Mouse (Mus musculus) Muller cell, postnatal 12 days (primary cell): ENCODE results near the gene Ccdc28a.

Experiments
- DNase-seq: peaks from one replicate; pipeline ENCODE4 v3.0.0-alpha.2; 2015; ENCODE audit errors: inconsistent ontology term

The Ccdc28a gene

GRCm38 (mm10) chr10:18234560-18235401 is at the start of gene Ccdc28a:
Ccdc28a (minus strand) TSS chr10:18234998.
- peak; percentile 92 for DNase-seq

- DNase-seq, result peak; percentile 7
These were observed 49.2 kb upstream of the Ccdc28a start for GRCm38 (mm10) chr10:18283991-18284390.

- DNase-seq, result no peak
These were observed 41.4 kb upstream of the Ccdc28a start for GRCm38 (mm10) chr10:18276090-18276734.

GRCm38 (mm10) chr10:18251345-18251744 is 16.5 kb upstream of the Ccdc28a start:
- DNase-seq, result no peak

GRCm38 (mm10) chr10:18243614-18244013 is 8.8 kb upstream of the Ccdc28a start:
- peak; percentile 35 for DNase-seq

GRCm38 (mm10) chr10:18237191-18237590 is 2.4 kb upstream of the Ccdc28a start:
- peak; percentile 24 for DNase-seq

- DNase-seq, result no peak
These were observed 1.6 kb upstream of the Ccdc28a start for GRCm38 (mm10) chr10:18236328-18236927.

GRCm38 (mm10) chr10:18235402-18235747 is 577 bp upstream of the Ccdc28a start:
- no peak for DNase-seq

GRCm38 (mm10) chr10:18233891-18234290 is 907 bp downstream of the Ccdc28a start:
- no peak for DNase-seq

GRCm38 (mm10) chr10:18224386-18224785 is 10.4 kb downstream of the Ccdc28a start:
- DNase-seq, result no peak

- no peak for DNase-seq
These were observed 15.4 kb downstream of the Ccdc28a start for GRCm38 (mm10) chr10:18219351-18219750.

- no peak for DNase-seq
These were observed 20.7 kb downstream of the Ccdc28a start for GRCm38 (mm10) chr10:18214124-18214523.

GRCm38 (mm10) chr10:18213373-18213772 is 21.4 kb downstream of the Ccdc28a start:
- DNase-seq, result no peak

GRCm38 (mm10) chr10:18210726-18211125 is 24.1 kb downstream of the Ccdc28a start, which contains the start of gene Ect2l:
Ect2l (minus strand) TSS chr10:18210890.
- DNase-seq, result peak; percentile 20

- DNase-seq, result no peak
These were observed 24.7 kb downstream of the Ccdc28a start for GRCm38 (mm10) chr10:18210119-18210518.

GRCm38 (mm10) chr10:18204067-18204466 is 30.7 kb downstream of the Ccdc28a start:
- DNase-seq, result no peak

- no peak for DNase-seq
These were observed 32.4 kb downstream of the Ccdc28a start for GRCm38 (mm10) chr10:18202401-18202800.

GRCm38 (mm10) chr10:18200656-18201055 is 34.1 kb downstream of the Ccdc28a start:
- DNase-seq, result no peak

- DNase-seq, result no peak
These were observed 34.9 kb downstream of the Ccdc28a start for GRCm38 (mm10) chr10:18199919-18200318.

GRCm38 (mm10) chr10:18198286-18199015 is 36.3 kb downstream of the Ccdc28a start:
- DNase-seq, result no peak

GRCm38 (mm10) chr10:18197206-18197979 is 37.4 kb downstream of the Ccdc28a start:
- peak; percentile 68 for DNase-seq
